Mouse (Mus musculus) olfactory bulb, adult 2 months (tissue): Measurements from ENCODE around the gene Nmur1.

ENCODE experiments used
- CTCF ChIP-seq: fragments of 200-500 bp; IDR thresholded peaks from 2 replicates; pipeline ENCODE4 v1.5.1; 2012; ENCODE audit warnings: low read depth, mild to moderate bottlenecking, low read length, moderate library complexity; ENCODE audit not compliant: insufficient read depth
- POLR2A ChIP-seq: fragments of 200-500 bp; IDR thresholded peaks from 2 replicates; pipeline ENCODE4 v1.6.1; 2012; ENCODE audit warnings: mild to moderate bottlenecking, low read depth, low read length, moderate library complexity; ENCODE audit not compliant: insufficient read depth

GRCm38 (mm10) chr1:86470519-86471181, 44.6 kb upstream of the Nmur1 start:
- no peak for TF ChIP-seq CTCF
- TF ChIP-seq POLR2A = no peak
